Mouse (Mus musculus) hindbrain, embryonic 14.5 days (tissue): Measurements from ENCODE around the gene Pdp2. TPM values are rescaled to one million over a fixed set of nuclear protein-coding genes. Genes with fewer than 3 reads are reported as not detected.
"Not testable (repeated sequence)": the region's sequence is repeated elsewhere in the genome, so short reads cannot be mapped to it uniquely, and the experiment has no call there.

Source experiments
- ATAC-seq: fragments of 200-750 bp; cut with Nextera tagmentation; 2 replicates; pipeline ENCODE4 v1.8.0; 2017; ENCODE audit warnings: moderate number of reproducible peaks, mild to moderate bottlenecking, moderate TSS enrichment, moderate library complexity; ENCODE audit not compliant: low FRiP score
- DNase-seq: peaks from one replicate; pipeline ENCODE4 v3.0.0-alpha.2; 2015; ENCODE audit warnings: low spot score
- H3K27ac ChIP-seq: fragments of 300-500 bp; sonication (generic); 2 replicates; pipeline ENCODE4 v1.5.1; 2014; ENCODE audit warnings: mild to moderate bottlenecking, moderate library complexity
- H3K27me3 ChIP-seq: fragments of 300-500 bp; sonication (generic); 2 replicates; pipeline ENCODE4 v1.6.1; 2014; ENCODE audit warnings: mild to moderate bottlenecking, low read length, mixed read lengths; ENCODE audit not compliant: control insufficient read depth, insufficient read depth
- H3K36me3 ChIP-seq: fragments of 300-500 bp; sonication (generic); replicated peaks from 2 replicates; pipeline ENCODE4 v1.6.1; 2014; ENCODE audit not compliant: control insufficient read depth, insufficient read depth
- H3K4me1 ChIP-seq: fragments of 300-500 bp; sonication (generic); replicated peaks from 2 replicates; pipeline ENCODE4 v1.6.1; 2014; ENCODE audit warnings: antibody characterized with exemption, low read length, mixed read lengths; ENCODE audit not compliant: control insufficient read depth, insufficient read depth
- H3K4me2 ChIP-seq: fragments of 300-500 bp; sonication (generic); replicated peaks from 2 replicates; pipeline ENCODE4 v1.6.1; 2014; ENCODE audit warnings: mild to moderate bottlenecking, moderate library complexity
- H3K4me3 ChIP-seq: fragments of 300-500 bp; sonication (generic); replicated peaks from 2 replicates; pipeline ENCODE4 v1.5.1; 2014; ENCODE audit warnings: mild to moderate bottlenecking, low read length
- H3K9ac ChIP-seq: fragments of 300-500 bp; sonication (generic); 2 replicates; pipeline ENCODE4 v1.6.1; 2014
- H3K9me3 ChIP-seq: fragments of 300-500 bp; sonication (generic); 2 replicates; pipeline ENCODE4 v1.6.1; 2016; ENCODE audit warnings: low read length; ENCODE audit not compliant: control insufficient read depth
- WGBS: fragments of 180-500 bp; shearing (Covaris S2); extraction: QIAGEN DNeasy Blood & Tissue Kit; methylation state at CpG from one replicate; pipeline ENCODE4 v1.1.7; 2014; 5-methylcytosine and 5-hydroxymethylcytosine counted together
- polyA plus RNA-seq: library from polyadenylated mRNA; unstranded; fragments of >200 nt; fragmentation: Nextera tagmentation; extraction: Ambion mirVana; gene quantifications from 2 replicates; pipeline ENCODE4 v1.2.1, GENCODE M21; 2014

The Pdp2 gene
- polyA plus RNA-seq, 1 experiment from 2014 or later, result 18.7 TPM

DNA sequence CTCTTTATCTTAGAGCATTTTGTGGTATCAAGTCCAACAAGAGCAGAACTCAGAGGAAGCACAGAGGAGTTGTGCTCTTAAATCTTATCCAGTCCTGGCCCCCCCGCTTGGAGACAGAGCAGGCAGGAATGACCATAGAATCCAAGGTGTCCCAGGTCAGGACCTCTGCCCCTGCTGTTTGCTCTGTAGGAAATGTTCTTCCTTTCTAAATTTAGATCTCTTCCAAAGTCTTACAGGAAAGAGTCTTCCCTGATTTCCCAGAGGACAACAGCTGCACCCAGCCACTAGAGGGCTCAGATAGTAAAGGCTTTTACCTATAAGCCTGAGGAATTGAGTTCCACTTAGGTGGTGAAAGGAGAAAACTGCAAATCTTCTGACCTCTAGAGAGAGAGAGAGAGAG lies 21.7 kb upstream of the Pdp2 start:
- DNase-seq, result no peak
- H3K27ac ChIP-seq, result no peak overlapping the region
- no peak overlapping the region for H3K4me2 ChIP-seq
- H3K4me3 ChIP-seq, result no peak overlapping the region
- no peaks in the 10 kb centered on the region for H3K4me1 ChIP-seq
- no peak overlapping the region for H3K9ac ChIP-seq
- no peaks in the 10 kb centered on the region for H3K27me3 ChIP-seq
- ATAC-seq, result no peak
- H3K9me3 ChIP-seq, result no peaks in the 10 kb centered on the region
- WGBS, result 57% methylated on average over 1 of the region's 1 CpGs
- H3K36me3 ChIP-seq, result no peaks in the 10 kb centered on the region

DNA sequence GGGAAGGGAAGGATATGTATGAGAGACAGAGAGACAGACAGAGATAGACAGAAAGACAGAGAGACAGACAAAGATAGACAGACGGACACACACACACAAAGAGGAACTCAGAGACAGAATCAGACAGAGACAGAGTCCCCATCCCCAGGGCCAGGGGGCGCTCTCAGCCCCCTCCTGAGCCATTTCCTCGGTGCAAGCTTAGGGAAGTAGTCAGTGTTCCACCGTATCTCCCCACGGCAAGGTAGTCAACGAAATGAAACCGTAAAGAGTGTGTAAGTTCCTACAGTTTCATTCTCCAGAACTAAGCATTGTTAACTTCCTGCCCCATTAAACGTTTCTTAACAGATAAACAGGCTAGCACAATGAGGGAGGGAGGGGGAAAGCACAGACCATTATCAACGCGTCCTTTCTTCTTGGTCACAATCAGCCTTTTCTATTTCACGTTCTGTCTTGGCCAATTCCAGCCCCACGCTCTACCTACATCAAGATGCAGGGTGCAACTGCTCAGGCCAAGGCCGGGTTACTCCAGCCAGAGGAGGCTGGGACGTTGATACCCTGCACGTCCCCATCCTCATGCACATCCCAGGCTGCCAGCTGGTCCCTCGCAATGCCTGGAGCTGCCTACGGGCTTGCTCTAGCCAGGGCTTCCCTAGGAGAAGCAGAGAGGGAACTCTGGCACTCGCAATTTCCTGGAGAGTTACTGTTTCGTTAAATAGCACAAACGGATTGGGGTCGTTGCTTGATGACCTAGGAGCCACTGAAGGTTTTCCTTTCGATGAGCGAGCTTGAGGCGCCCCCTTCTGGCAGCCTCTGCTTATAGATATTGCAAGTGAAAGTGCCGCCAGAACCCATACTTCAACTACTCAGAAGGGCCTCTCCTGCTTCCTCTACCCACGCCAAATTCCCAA lies 20.6 kb upstream of the Pdp2 start:
- no peak overlapping the region for H3K27ac ChIP-seq
- H3K9me3 ChIP-seq, result no peaks in the 10 kb centered on the region
- no peaks in the 10 kb centered on the region for H3K36me3 ChIP-seq
- H3K27me3 ChIP-seq, result no peaks in the 10 kb centered on the region
- DNase-seq (peak; percentile 81), ATAC-seq (peak; percentile 64; the same call in 1 of the 2 replicates)
- no peaks in the 10 kb centered on the region for H3K4me1 ChIP-seq
- peak overlapping the region; percentile 32 for H3K9ac ChIP-seq
- peak overlapping the region; percentile 23 for H3K4me3 ChIP-seq
- WGBS, result 8% methylated on average over 26 of the region's 26 CpGs
- H3K4me2 ChIP-seq, result peak overlapping the region; percentile 59

DNA sequence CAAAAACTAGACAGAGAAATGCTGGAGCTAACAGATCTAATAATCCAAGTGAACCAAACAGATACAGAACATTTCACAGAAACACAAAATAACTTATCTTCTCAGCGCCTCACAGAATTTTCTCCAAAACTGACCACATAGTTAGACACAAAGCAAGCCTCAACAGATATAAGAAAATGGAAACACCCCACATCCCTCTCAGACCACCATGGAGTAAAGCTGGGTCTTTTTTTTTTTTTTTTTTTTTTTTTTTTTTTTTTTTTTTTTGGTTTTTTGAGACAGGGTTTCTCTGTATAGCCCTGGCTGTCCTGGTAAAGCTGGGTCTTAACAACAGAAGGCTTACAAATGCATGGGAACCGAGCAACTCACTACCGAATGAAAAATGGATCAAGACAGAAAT lies 14.4 kb upstream of the Pdp2 start:
- DNase-seq, result no peak
- Histone ChIP-seq H3K9me3 (no peaks in the 10 kb centered on the region), H3K27ac (no peak overlapping the region), H3K4me3 (no peak overlapping the region), H3K4me1 (no peaks in the 10 kb centered on the region), H3K27me3 (no peaks in the 10 kb centered on the region), H3K9ac (no peak overlapping the region), H3K4me2 (no peak overlapping the region), H3K36me3 (no peaks in the 10 kb centered on the region)
- 92% methylated on average over 3 of the region's 3 CpGs for WGBS
- ATAC-seq, result no peak

DNA sequence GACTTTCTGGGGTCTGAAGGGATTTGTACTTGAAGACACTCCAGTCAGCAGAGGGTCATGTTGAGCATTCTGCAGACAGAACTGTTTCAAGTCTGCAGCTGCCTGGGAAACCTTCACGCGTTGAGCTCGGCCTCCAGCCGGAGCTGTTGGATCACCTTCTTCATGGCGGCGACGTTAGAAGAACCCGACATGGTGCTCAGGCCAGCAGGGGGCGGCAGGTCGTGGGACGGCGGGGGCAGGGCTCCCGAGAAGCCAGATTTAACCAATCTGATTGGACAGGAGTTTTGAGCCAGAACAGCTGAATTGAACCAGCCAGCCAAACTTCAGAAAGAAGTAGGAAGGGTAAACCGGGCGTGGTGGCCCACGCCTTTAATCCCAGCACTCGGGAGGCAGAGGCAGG lies 13.6 kb upstream of the Pdp2 start:
- not testable (repeated sequence) for H3K4me1 ChIP-seq, H3K27me3 ChIP-seq, H3K9me3 ChIP-seq, H3K4me2 ChIP-seq, H3K36me3 ChIP-seq, H3K9ac ChIP-seq, DNase-seq, H3K27ac ChIP-seq, ATAC-seq, H3K4me3 ChIP-seq
- WGBS, result 80% methylated on average over 17 of the region's 17 CpGs

DNA sequence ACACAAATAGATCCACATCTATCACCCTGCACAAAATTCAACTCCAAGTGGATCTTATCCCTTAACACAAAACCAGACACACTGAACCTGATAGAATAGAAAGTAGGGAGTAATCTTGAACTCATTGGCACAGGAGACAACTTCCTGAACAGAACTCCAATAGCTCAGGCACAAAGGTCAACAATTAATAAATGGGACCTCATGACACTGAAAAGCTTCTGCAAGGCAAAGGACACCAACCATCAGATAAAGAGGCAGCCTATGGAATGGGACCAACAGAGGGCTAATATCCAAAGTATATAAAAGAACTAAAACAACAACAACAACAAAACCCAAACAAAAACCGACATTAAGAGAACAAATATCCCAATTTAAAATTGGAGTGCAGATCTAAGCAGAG lies 6.7 kb upstream of the Pdp2 start:
- H3K4me2 ChIP-seq, result no peak overlapping the region
- H3K4me3 ChIP-seq, result no peak overlapping the region
- no peaks in the 10 kb centered on the region for H3K4me1 ChIP-seq
- peaks cover 12% of the 10 kb centered on the region for H3K9me3 ChIP-seq
- DNase-seq (no peak), ATAC-seq (no peak)
- no peaks in the 10 kb centered on the region for H3K27me3 ChIP-seq
- 86% methylated on average over 1 of the region's 1 CpGs for WGBS
- H3K36me3 ChIP-seq, result no peaks in the 10 kb centered on the region
- H3K27ac ChIP-seq, result no peak overlapping the region
- H3K9ac ChIP-seq, result no peak overlapping the region

DNA sequence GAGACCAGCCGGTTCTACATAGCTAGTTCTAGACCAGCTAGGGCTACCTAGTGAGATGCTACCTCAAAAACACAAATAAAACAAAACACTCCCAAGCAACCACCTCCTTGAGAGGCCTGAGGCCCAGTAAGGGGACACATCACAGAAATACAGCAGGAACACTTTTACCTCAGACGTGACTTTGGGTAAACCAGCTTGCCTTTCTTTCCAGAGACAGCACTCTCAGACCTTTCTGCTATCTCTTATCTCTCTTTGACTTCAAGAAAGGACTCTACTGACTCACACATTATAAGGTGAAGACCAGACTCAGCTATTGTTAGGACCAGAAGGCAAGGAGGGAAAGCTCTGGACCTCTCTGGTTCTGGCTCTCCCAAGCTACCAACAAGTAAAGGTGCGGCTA lies 967 bp upstream of the Pdp2 start:
- H3K9ac ChIP-seq, result no peak overlapping the region
- WGBS, result 98% methylated on average over 3 of the region's 3 CpGs
- 0 out of 2 replicates have a peak, but pooled peaks cover 4% of the 10 kb centered on the region for H3K9me3 ChIP-seq
- no peaks in the 10 kb centered on the region for H3K27me3 ChIP-seq
- peaks cover 6% of the 10 kb centered on the region; the same call in 1 of the 2 replicates for H3K4me1 ChIP-seq
- H3K4me3 ChIP-seq, result no peak overlapping the region
- ATAC-seq (no peak), DNase-seq (no peak)
- peaks cover 16% of the 10 kb centered on the region for H3K36me3 ChIP-seq
- no peak overlapping the region for H3K27ac ChIP-seq
- H3K4me2 ChIP-seq, result no peak overlapping the region

DNA sequence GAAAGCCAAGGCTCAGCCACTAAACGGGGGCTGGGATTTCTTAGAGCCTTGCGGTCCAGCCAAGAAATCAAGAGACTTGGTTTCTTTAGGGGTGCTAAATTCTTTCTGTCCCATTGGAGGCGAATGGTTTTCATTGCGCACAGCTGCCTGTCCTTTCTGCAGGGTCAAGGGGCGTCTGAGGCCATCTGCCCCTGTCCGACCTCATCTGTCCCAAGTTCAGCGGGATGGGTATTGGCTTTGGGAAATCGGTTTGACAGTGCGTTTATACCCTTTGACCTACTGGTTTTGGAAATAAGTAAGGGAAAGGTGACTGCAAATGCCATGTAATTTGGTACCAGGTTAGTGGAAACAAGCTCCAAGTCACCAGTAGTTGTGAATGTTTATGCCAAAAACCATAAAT lies 605 bp downstream of the Pdp2 start:
- 3% methylated on average over 9 of the region's 9 CpGs for WGBS
- ATAC-seq (no peak; the same call in 1 of the 2 replicates), DNase-seq (no peak)
- H3K4me2 ChIP-seq, result peak overlapping the region; percentile 64
- H3K27ac ChIP-seq, result peak overlapping the region; percentile 80
- peak overlapping the region; percentile 64 for H3K9ac ChIP-seq
- H3K4me1 ChIP-seq, result peaks cover 6% of the 10 kb centered on the region; the same call in 1 of the 2 replicates
- peaks cover 30% of the 10 kb centered on the region for H3K36me3 ChIP-seq
- H3K27me3 ChIP-seq, result no peaks in the 10 kb centered on the region
- peak overlapping the region; percentile 60 for H3K4me3 ChIP-seq
- no peaks in the 10 kb centered on the region for H3K9me3 ChIP-seq

DNA sequence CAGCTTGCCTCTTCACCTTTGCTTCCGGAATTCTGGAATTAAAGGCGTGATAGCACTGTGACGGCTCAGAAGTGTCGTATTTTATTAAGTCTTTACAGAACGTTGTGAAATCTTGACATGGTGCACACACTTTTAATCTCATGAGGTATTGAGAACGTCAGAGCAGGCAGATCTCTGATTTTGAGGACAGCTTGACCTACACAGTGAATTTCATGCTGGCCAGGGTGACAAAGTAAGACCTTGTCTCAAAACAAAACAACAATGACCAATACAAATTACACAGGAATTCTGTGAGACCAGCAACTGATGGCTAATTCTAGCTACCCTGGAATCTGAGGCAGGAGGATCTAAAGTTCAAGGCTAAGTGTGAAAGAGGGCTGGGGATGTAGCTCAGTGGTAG lies 1.3 kb downstream of the Pdp2 start:
- Histone ChIP-seq H3K9me3 (no peaks in the 10 kb centered on the region), H3K9ac (no peak overlapping the region), H3K27ac (no peak overlapping the region), H3K36me3 (peaks cover 33% of the 10 kb centered on the region), H3K4me2 (peak overlapping the region; percentile 64; the same call in 1 of the 2 replicates), H3K4me1 (peaks cover 6% of the 10 kb centered on the region; the same call in 1 of the 2 replicates), H3K4me3 (0 out of 2 replicates have a peak overlapping the region, but pooled peaks have one; percentile 60), H3K27me3 (no peaks in the 10 kb centered on the region)
- ATAC-seq (no peak), DNase-seq (no peak)
- 75% methylated on average over 6 of the region's 6 CpGs for WGBS

DNA sequence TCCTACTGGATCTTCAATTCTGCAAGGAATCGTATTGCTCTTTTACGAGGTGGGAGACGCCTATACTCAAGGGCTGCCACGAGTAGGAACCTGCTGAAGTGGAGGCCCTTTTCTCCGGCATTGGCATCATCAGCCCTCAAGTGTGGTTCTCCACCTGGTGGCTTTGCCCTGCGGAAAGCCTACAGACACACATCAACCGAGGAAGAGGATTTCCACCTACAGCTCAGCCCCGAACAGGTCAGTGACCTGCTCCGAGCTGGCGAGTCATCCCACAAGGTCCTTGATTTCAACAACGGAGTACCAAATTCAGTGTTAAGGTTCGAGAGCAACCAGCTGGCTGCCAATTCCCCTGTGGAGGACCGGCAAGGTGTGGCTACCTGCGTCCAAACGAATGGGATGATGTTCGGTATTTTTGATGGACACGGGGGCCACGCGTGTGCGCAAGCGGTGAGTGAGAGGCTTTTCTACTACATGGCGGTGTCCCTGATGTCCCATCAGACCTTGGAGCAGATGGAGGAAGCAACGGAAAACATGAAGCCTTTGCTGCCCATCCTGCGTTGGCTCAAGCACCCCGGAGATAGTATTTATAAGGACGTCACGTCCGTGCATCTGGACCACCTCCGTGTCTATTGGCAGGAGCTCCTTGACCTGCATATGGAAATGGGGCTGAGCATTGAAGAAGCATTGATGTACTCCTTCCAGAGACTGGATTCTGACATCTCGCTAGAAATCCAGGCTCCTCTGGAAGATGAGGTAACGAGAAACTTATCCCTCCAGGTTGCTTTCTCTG lies 2.5 kb downstream of the Pdp2 start:
- 96% methylated on average over 31 of the region's 31 CpGs for WGBS
- no peak for DNase-seq
- H3K4me3 ChIP-seq, result no peak overlapping the region
- H3K4me1 ChIP-seq, result peaks cover 6% of the 10 kb centered on the region; the same call in 1 of the 2 replicates
- no peak overlapping the region for H3K9ac ChIP-seq
- no peak overlapping the region for H3K4me2 ChIP-seq
- no peak overlapping the region for H3K27ac ChIP-seq
- H3K27me3 ChIP-seq, result no peaks in the 10 kb centered on the region
- H3K36me3 ChIP-seq, result peaks cover 33% of the 10 kb centered on the region
- no peaks in the 10 kb centered on the region for H3K9me3 ChIP-seq
- no peak for ATAC-seq
